Mouse (Mus musculus) midbrain, embryonic 14.5 days (tissue): ENCODE measurements around the gene Sub1. TPM values are rescaled to one million over a fixed set of nuclear protein-coding genes. Genes with fewer than 3 reads are reported as not detected.
A peak's percentile ranks its signal among the peaks of the same experiment; 100 is the strongest.

Experiments used
- ATAC-seq: fragments of 200-750 bp; cut with Nextera tagmentation; 2 replicates; pipeline ENCODE4 v1.8.0; 2017; ENCODE audit warnings: moderate number of reproducible peaks, moderate library complexity; ENCODE audit not compliant: low FRiP score, low TSS enrichment
- DNase-seq: peaks from one replicate; pipeline ENCODE4 v3.0.0-alpha.2; 2015
- H3K27ac ChIP-seq: fragments of 300-500 bp; sonication (generic); replicated peaks from 2 replicates; pipeline ENCODE4 v1.5.1; 2014; ENCODE audit warnings: mild to moderate bottlenecking, low read depth, low read length, moderate library complexity
- H3K27me3 ChIP-seq: fragments of 300-500 bp; sonication (generic); 2 replicates; pipeline ENCODE4 v1.6.1; 2014; ENCODE audit warnings: low read length, control low read depth, mixed read lengths; ENCODE audit not compliant: control insufficient read depth, insufficient read depth
- H3K36me3 ChIP-seq: fragments of 300-500 bp; sonication (generic); 2 replicates; pipeline ENCODE4 v1.6.1; 2014; ENCODE audit warnings: low read length, control low read depth; ENCODE audit not compliant: control insufficient read depth, insufficient read depth
- H3K4me1 ChIP-seq: fragments of 300-500 bp; sonication (generic); 2 replicates; pipeline ENCODE4 v1.6.1; 2014; ENCODE audit warnings: mild to moderate bottlenecking, antibody characterized with exemption, low read length, control low read depth; ENCODE audit not compliant: control insufficient read depth, insufficient read depth
- H3K4me2 ChIP-seq: fragments of 300-500 bp; sonication (generic); 2 replicates; pipeline ENCODE4 v1.6.1; 2014; ENCODE audit warnings: mild to moderate bottlenecking, low read length, moderate library complexity
- H3K4me3 ChIP-seq: fragments of 300-500 bp; sonication (generic); replicated peaks from 2 replicates; pipeline ENCODE4 v1.5.1; 2014; ENCODE audit warnings: low read depth, low read length
- H3K9ac ChIP-seq: fragments of 300-500 bp; sonication (generic); replicated peaks from 2 replicates; pipeline ENCODE4 v1.6.1; 2014; ENCODE audit warnings: mild to moderate bottlenecking, low read length, moderate library complexity
- H3K9me3 ChIP-seq: fragments of 300-500 bp; sonication (generic); 2 replicates; pipeline ENCODE4 v1.6.1; 2016; ENCODE audit warnings: low read length, control low read depth, mixed read lengths; ENCODE audit not compliant: control insufficient read depth
- WGBS: fragments of 180-500 bp; shearing (Covaris S2); extraction: QIAGEN DNeasy Blood & Tissue Kit; methylation state at CpG from one replicate; pipeline ENCODE4 v1.1.7; 2014; 5-methylcytosine and 5-hydroxymethylcytosine counted together
- polyA plus RNA-seq: library from polyadenylated mRNA; unstranded; fragments of >200 nt; fragmentation: Nextera tagmentation; extraction: Ambion mirVana; gene quantifications from 2 replicates; pipeline ENCODE4 v1.2.1, GENCODE M21; 2014

Sub1 gene
- polyA plus RNA-seq, 1 experiment from 2014 or later: 572 TPM

DNA sequence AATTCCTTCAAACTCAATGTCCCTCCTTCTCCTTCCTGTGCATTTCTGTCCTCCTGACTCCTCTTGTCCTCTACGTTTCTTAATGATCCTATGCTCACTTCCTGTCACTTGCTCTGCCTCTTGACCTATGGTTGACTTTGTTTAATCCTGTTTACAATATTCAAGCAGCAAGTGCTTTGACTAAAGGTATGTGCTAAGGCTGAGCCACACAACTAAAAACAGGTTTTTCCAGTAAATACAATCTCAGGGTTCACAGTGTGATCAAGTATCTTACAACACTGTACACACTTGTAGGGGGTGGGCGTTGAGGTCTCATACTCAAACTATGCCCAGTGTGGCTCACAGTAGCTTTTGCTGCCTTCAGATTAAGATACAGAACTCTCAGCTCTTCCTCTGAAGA is 8.9 kb downstream of the Sub1 start:
- Histone ChIP-seq H3K36me3 (peaks cover 94% of the 10 kb centered on the region), H3K9ac (no peak overlapping the region), H3K9me3 (no peaks in the 10 kb centered on the region), H3K4me3 (no peak overlapping the region), H3K27ac (no peak overlapping the region), H3K27me3 (no peaks in the 10 kb centered on the region), H3K4me1 (no peaks in the 10 kb centered on the region), H3K4me2 (no peak overlapping the region)
- no peak for DNase-seq
- WGBS: 85% methylated on average over 2 of the region's 2 CpGs
- ATAC-seq: no peak

DNA sequence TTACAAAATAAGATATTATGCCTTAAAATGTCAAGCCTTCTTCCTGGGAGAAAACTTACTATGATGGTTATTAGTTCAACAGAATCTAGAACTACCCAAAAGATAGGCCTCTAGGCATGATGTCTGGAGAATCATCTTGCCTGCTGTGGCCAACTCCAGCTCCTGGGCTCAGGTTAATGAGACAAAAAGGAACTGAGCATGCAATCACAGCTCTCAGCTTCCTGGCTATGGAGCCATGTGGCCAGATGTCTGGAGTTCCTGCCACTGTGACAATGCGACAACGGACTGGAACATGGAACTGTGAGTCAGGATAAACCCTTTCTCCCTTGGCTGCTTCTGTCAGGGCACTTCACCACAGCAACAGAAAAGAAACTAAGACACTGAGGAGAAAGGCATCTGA is 14.8 kb downstream of the Sub1 start:
- Histone ChIP-seq H3K4me2 (no peak overlapping the region), H3K4me3 (no peak overlapping the region), H3K36me3 (peaks cover 84% of the 10 kb centered on the region), H3K27ac (no peak overlapping the region), H3K9me3 (no peaks in the 10 kb centered on the region), H3K4me1 (no peaks in the 10 kb centered on the region), H3K27me3 (no peaks in the 10 kb centered on the region), H3K9ac (no peak overlapping the region)
- DNase-seq (no peak), ATAC-seq (no peak)
- 85% methylated on average over 2 of the region's 2 CpGs for WGBS

DNA sequence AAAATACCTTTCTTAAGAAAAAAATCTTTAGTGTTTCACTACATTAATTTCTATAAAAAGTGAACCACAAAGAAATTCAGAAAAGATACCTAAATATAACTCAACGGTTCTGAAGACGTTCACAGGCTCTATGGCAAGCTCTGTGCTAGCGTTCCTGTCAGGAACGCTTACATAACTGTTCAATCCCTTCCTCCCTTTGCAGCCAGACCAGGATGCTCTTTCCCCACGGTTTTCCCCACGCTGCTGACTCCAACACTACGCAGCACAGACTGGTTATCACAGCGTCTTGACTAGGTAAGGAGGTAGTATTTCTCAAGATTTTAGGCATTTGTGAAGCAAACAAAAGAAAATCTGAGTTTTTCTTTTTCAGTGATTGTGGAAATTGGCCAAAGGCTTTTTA is 15.3 kb downstream of the Sub1 start:
- Histone ChIP-seq H3K9ac (no peak overlapping the region), H3K4me2 (no peak overlapping the region), H3K27ac (no peak overlapping the region), H3K9me3 (no peaks in the 10 kb centered on the region), H3K36me3 (peaks cover 79% of the 10 kb centered on the region), H3K27me3 (no peaks in the 10 kb centered on the region), H3K4me1 (no peaks in the 10 kb centered on the region), H3K4me3 (no peak overlapping the region)
- no peak for ATAC-seq
- DNase-seq: no peak
- 94% methylated on average over 8 of the region's 8 CpGs for WGBS

DNA sequence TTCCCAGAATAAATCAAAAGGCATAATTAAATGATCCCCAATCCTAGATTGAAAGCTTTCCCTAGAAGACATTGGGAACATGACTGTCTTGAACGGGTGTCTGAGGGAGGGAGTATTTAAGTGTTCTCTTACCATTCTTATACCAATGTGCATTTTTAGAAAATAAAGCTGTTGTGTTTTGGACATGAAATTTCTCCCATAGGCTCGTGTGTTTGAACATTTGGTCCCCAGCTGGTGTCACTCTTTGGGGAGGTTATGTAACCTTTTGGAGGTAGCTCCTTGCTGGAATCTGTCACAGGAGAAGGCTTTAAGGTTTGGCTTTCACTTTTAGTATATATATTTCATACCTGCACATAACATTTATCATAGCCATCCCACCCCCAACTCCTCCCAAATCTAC is 18.6 kb downstream of the Sub1 start:
- WGBS: 89% methylated on average over 2 of the region's 2 CpGs
- no peaks in the 10 kb centered on the region for H3K27me3 ChIP-seq
- DNase-seq (no peak), ATAC-seq (no peak)
- H3K9ac ChIP-seq: no peak overlapping the region
- no peak overlapping the region for H3K4me2 ChIP-seq
- peaks cover 48% of the 10 kb centered on the region for H3K36me3 ChIP-seq
- H3K4me3 ChIP-seq: no peak overlapping the region
- H3K9me3 ChIP-seq: no peaks in the 10 kb centered on the region
- H3K4me1 ChIP-seq: no peaks in the 10 kb centered on the region
- no peak overlapping the region for H3K27ac ChIP-seq

DNA sequence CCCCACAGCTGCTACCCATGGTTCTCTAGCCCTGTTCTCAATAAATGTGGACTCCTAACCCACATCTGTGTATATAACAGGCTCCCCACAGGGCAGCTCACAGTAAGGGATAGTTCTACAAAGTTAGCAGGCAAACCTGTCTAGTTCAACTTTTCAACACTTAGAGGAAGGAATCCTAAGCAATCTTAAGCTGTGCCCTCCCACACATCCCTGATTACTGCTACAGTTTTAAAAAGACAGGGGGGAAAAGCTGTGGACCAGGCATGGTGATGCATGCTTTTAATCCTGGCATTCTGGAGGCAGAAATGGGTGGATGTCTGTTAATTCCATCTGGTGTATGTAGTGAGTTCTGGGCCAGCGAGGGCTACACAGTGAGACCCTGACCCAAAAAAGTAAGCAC is 19.7 kb downstream of the Sub1 start:
- Histone ChIP-seq H3K36me3 (peaks cover 37% of the 10 kb centered on the region), H3K4me3 (no peak overlapping the region), H3K9ac (no peak overlapping the region), H3K27ac (no peak overlapping the region), H3K4me1 (no peaks in the 10 kb centered on the region), H3K9me3 (no peaks in the 10 kb centered on the region), H3K27me3 (no peaks in the 10 kb centered on the region), H3K4me2 (no peak overlapping the region)
- WGBS: 92% methylated on average over 1 of the region's 1 CpGs
- DNase-seq (no peak), ATAC-seq (no peak)

DNA sequence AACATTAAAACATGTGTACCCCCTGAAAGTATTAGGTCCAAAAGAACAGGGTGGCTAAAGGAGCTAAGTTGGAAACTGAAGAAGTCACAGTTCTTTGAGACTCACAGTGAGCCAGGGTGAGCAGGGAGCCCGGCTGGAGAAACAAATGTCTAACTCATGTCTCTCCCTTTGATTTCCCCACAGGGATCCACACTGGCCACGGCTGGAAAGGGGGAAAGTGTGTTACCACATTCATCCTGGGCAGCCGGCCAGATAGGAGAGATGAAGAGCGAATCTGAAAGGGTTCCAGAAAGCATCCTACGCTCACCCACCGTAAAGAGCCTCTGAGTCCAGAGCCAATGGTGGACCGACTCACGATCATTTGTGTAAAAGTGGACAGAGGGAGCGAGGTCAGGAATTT is 20.9 kb downstream of the Sub1 start:
- H3K27me3 ChIP-seq: no peaks in the 10 kb centered on the region
- ATAC-seq (no peak), DNase-seq (no peak)
- WGBS: 92% methylated on average over 9 of the region's 9 CpGs
- no peaks in the 10 kb centered on the region for H3K9me3 ChIP-seq
- no peak overlapping the region for H3K4me3 ChIP-seq
- H3K36me3 ChIP-seq: peaks cover 26% of the 10 kb centered on the region
- no peak overlapping the region for H3K4me2 ChIP-seq
- H3K27ac ChIP-seq: no peak overlapping the region
- no peak overlapping the region for H3K9ac ChIP-seq
- H3K4me1 ChIP-seq: no peaks in the 10 kb centered on the region

DNA sequence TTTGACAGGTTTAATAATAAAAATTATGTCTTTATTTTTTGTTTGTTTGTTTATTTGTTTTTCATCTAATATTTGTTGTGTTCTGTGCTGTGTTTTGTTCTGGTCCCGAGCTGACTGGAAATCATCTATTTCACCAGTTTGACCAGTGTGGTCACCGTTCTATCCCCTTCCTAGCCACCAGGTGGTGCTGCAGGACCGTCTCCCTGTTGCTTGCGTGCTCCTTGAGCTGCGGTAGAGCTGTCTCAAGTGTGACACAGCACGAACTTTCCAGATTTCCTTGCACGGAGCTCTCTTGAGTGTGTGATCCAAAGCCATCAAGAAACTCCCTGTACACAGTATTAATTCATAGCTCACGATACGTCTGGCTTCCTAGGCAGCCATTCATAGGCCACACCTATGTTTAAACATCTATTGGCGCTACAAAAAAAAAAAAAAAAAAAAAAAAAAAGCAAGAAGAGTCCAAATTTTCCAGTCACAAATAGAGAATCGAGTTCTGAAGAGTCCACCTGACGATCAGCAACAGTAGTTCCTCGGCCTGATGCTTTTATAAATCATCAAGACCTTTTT is 24.8 kb downstream of the Sub1 start:
- Histone ChIP-seq H3K9ac (no peak overlapping the region), H3K4me1 (no peaks in the 10 kb centered on the region), H3K9me3 (no peaks in the 10 kb centered on the region), H3K4me2 (no peak overlapping the region), H3K4me3 (no peak overlapping the region), H3K27me3 (no peaks in the 10 kb centered on the region), H3K27ac (no peak overlapping the region), H3K36me3 (no peaks in the 10 kb centered on the region)
- 28% methylated on average over 13 of the region's 13 CpGs for WGBS
- ATAC-seq (peak; percentile 78), DNase-seq (peak; percentile 86)

DNA sequence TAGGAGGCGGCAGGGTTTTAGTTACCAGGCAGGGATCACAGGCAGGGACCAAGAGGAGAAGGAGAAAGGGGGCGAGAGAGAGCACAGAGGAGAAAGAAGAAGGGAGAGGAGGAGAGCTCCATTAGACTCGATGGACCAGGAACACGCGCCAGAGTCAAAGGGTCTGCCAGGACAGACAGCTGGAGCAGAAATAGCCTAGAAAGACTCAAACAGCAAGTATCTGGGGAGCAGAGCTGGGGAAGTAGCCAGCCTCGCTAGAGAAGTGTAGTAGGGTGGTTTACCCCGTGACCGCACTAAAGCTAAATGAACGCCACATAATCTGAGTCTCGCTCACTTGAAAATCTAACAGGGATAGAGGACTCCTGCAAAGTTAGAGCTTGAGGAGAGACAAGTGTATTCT is 26.2 kb downstream of the Sub1 start:
- 80% methylated on average over 10 of the region's 10 CpGs for WGBS

DNA sequence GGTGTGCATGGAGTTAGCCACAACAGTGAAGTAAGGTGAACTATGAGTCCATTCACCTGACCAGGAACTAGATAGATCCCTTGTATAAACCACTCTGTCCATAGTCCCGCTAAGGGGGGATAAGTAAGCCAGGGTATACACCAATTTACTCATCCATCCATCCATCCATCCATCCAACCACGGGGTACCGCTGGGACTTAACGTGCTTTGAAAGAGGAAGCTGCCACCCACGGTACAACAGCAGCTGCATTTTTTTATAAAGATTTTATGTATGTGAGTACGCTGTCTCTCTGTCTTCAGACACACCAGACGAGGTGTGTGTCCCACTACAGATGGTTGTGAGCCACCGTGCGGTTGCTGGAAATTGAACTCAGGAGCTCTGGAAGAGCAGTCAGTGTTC is 27.9 kb downstream of the Sub1 start:
- H3K9ac ChIP-seq: no peak overlapping the region
- H3K4me2 ChIP-seq: no peak overlapping the region
- no peaks in the 10 kb centered on the region for H3K36me3 ChIP-seq
- DNase-seq (no peak), ATAC-seq (no peak)
- no peaks in the 10 kb centered on the region for H3K27me3 ChIP-seq
- H3K4me1 ChIP-seq: no peaks in the 10 kb centered on the region
- H3K9me3 ChIP-seq: no peaks in the 10 kb centered on the region
- H3K4me3 ChIP-seq: no peak overlapping the region
- no peak overlapping the region for H3K27ac ChIP-seq
- WGBS: 90% methylated on average over 9 of the region's 9 CpGs

More for the DNA sequence above, 26.2 kb downstream of the Sub1 start:
- Histone ChIP-seq H3K4me3 (no peak overlapping the region), H3K9me3 (no peaks in the 10 kb centered on the region), H3K9ac (no peak overlapping the region), H3K27me3 (no peaks in the 10 kb centered on the region), H3K4me1 (no peaks in the 10 kb centered on the region), H3K4me2 (no peak overlapping the region), H3K36me3 (no peaks in the 10 kb centered on the region), H3K27ac (no peak overlapping the region)
- no peak for DNase-seq
- ATAC-seq: no peak
